Mouse (Mus musculus): ENCODE measurements around the gene Ncoa5.

The Ncoa5 gene

DNA sequence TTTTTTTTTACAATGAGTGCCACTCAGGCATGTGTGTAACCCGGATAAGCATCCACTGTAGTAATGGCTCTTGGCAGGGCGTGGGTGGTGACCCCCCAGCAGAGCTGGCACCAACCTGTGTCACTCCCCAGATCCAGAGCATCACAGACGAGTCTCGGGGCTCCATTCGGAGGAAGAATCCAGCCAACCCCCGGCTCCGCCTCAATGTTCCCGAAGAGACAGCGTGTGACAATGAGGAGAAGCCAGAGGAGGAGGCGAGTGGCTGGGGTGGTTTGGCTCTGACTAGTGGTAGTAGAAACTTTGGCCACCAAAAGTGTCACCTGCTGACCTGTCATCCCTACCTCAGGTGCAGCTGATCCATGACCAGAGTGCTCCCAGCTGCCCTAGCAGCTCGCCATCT is 38.7 kb downstream of the Ncoa5 start:
- in situ Hi-C loops (cut with MboI, MseI): no loop called here

DNA sequence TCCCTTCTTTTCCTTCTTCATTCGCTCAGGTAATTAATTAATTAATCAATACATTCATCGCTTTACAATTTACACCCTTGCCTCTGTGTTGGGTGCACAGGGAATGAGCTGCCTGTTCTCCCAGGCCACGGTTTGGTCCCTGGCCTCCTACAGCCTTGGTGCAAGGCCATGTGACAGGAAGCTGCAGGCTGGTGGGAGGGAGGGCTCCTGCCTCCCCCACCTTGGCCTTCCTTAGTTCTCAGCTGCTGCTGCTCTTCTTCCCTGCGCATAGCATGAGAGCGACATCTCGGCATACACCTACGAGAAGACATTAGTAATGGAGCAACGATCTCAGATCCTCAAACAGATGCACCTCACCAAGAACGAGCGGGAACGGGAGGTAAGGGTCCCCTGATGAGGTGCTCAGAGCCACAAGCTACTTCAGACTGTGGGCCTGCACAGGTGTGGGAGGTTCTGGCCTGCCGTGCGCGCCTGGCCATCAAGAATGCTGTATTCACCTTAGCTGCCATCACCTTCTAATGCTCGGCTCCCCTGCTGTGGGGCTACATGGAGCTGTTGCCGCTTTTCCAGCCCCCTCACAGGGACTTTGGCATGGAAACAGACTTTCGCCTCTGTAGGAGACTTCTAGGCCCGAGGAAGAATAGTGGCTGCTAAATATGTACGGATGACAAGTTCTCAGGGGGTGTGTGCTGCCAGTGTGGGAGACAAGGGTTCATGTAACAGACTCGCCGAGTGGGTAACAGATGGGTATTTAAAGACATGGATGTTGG is 39.8 kb downstream of the Ncoa5 start:
- in situ Hi-C loops (cut with MboI, MseI): no loop called here

DNA sequence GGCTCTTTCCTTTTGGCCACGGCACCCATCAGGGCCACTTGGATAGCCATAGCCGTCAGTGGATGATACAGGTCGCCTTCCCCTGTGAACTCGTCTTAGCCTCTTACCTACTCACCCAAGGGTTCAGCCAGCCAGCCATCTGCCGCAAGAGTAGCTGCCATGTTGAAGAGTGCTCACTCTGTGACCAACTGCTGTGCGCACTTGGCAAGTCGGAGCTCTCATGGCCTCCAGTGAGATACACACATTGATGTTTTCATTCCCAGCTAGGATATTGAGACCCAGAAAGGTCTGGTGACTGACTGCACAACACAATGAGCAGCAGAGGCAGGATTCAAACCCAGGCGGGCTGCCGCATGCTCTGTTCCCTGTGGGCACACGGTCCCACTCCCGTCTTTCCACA is 40.5 kb downstream of the Ncoa5 start:
- in situ Hi-C loops (cut with MboI, MseI): no loop called here

DNA sequence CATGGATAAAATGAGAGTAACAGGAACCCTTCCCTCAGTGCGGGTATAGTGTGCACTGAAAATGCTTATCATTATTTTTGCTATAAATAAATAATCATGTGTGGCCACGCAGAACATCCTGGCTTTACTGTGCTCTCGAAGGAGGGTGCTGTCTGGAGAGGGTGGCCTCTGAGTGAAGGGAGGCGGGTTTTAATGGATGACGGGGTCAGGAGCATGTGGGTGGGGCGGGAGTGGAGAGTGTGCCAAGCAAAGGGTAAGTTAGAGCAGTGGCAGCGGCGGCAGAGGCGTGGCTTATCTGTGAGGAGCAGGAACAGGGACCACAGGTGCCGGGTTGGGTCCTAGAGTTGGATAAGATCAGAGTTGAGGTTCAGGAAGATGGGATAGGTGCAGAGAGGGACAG is 42.9 kb downstream of the Ncoa5 start:
- in situ Hi-C loops (cut with MboI, MseI): no loop called here

DNA sequence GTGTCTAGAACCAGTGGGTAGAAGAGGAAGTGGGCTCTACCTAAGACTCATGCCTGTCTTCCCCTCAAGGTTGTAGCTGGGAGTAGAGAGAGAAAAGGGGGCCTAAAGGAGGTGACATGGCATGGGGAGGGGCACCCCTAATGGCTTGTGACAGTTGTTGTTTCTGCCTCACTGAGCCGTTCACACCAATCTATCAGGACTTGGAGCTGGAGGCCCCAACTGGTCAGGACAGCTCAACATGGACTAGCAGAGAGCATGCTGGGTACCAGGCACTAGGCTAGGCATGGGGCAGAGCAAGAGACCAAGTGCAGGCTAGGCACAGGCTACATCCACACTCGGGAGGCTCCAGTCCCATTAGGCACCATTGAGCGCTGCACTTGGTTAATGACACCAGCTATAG is 43.6 kb downstream of the Ncoa5 start:
- in situ Hi-C loops (cut with MboI, MseI): no loop called here

DNA sequence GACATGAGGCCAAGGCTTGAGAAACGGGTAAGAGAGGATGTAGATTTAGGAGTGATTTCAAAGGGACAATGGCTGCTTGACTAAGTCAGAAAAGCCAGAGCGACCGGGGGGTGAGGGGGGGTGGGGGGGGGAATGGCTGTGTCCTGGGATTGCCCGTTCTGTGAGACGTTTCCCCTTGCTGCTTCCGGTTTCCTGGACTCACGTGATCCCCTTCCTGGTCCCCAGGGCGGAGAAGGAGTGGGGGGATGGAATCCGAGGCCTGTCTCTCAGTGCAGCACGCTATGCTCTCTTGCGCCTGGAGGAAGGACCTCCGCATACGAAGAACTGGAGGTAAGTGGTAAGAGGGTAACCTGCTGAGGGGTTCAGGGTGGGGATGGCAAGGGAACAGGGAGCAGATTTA is 45.9 kb downstream of the Ncoa5 start:
- in situ Hi-C loops (cut with MboI, MseI): no loop called here

DNA sequence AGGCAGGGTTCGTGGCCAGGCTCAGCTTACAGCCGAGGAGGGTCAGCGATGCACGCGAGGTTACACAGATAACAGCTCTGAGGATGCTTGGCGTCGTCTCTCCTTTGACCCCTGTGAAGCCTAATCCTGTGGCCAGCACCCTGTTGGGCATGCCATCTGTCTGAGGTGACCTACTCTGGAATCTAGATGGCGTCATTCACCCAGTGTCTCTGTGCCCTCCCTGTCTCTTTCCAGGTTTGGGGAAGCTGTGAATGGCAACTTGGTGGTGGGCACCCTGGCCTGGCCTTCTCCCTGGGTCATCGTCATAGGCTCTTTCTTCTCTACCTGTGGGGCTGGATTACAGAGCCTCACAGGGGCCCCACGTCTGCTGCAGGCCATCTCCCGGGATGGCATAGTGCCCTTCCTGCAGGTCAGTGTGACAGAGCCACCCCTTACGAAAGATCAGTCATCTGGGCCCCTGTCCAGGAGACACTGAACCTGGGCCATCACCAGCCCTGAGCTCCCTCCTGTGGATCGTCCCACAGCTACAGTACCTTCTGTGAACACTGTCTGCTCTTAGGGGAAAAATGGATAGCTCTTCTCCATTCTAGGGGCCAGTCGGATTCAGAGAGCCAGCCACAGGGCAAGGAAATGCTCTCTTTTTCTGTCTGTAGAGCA is 48.2 kb downstream of the Ncoa5 start:
- in situ Hi-C loops (cut with MboI, MseI): no loop called here

DNA sequence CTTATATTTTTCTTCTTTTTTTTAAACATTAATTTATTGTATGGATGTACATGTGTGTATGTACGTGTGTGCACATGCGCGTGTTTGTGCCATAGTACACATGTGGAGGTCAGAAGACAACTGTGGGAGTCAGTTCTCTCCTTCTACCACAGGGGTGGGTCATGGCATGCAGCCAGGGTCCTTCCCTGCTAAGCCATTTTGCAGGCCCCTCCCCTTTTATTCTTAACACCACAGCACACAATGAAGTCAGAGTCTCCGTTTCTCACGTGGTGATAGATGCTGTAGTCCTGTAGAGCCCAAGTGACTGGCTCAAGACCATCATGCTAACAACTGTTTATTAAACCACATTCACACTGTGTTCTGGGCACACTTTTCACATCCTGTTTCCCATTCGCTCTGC is 48.7 kb downstream of the Ncoa5 start:
- in situ Hi-C loops (cut with MboI, MseI): no loop called here

DNA sequence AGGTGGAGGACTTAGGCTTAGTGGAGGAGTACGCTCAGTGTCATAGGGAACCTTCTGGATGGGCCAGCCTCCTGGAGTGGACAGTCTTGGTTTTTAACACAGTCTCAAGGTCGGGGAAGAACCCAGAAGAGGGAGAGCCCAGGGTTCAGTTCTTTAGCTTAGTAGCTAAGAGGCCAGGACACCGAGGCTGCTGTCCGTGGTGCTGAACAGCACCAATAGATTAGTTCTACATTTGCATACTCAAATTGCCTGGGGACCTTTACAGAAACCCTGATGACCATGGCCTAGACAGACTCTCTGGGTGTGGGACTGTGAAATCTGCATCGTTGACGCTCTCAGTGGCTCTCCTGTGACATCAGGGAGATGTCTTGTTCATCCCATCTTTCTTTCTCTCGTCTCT is 54.9 kb downstream of the Ncoa5 start:
- in situ Hi-C loops (cut with MboI, MseI): no loop called here

DNA sequence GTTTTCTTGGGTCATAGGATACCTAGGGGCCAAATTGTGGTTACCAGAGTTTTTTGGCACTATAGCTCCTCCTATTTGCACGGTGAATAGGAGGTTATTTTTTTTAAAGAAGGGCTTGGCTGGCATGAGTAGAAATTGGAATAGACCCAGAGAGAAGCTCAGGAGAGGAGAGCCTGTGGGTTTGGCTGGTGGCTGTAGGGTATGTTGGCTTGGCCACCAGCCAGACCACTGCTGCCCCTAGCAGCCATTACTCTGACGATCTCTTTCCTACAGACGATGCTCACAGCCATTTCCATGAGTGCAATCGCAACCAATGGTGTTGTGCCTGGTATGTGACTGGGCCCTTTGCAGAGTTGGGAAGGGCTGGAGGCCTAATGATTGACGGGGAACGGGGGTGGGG is 59.1 kb downstream of the Ncoa5 start:
- in situ Hi-C loops (cut with MboI, MseI): no loop called here

DNA sequence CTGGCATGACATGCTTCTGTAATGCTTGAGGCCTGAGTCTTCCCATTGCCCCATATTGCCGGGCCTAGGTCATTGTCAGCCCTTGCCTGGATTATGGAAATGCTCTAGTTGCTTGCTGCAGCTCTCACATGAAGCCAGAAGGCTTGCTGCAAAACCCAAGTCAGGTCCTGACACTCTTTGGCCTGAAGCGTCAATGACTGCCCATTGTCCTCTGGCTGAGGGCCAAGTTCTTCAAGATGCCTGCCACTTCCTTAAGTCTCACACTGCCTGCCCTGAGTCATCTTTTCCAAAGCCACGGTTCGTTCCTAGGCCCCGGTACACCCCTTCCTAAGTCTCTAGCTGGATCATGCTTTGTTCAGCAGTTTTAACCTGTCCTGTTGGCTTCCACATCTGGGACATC is 62.0 kb downstream of the Ncoa5 start:
- in situ Hi-C loops (cut with MboI, MseI): no loop called here

DNA sequence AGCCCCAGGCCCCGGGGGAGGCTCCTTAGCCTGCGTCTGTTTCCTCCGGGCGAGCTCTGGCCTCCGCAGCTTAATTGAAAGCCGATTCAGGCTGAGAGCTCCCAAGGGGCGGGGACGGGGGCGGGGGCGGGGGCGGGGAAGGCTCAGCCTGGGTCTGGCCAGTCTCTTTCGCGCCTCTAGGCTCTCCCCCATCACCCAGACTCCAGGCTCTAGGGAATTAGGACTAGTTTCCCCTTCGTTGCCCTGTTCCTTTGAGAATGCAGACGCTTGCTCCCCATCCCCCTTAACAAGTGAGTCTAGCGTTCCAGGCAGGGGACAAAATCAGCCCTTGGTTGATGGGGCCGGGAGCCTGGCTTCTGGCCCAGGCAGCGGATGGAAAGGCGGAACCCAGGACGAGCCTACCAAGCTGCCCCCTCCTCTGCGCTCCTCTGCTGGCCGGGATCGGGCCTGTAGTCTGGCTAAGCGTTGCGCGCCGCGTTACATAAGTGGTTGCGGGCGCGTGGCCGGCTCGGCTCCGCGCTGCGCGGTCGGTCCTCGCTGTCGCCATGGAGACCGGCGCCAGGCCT is 64.0 kb downstream of the Ncoa5 start:
- in situ Hi-C loops (cut with MboI, MseI): no loop called here

DNA sequence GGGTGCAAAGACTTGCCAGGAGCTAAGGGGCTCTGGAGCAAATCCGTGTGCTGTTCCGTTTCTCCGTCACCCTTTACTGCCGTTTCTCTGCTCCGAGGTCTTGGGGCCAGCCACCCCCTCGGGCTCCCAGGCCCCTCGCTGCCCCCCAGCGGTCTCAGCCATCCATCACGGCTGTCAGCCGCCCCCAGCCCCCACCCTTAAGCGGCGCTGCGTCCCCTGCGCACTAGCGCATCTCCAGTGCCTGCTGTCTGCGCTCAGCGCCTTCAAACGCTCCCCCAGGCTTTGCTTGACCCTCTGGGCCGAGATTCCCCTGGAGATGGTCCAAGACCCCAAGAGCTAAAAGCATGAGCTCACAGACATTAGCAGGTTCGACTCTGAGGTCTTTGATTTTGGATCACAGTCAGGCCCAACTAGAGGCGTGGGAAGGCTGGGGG is 65.3 kb downstream of the Ncoa5 start:
- in situ Hi-C loops (cut with MboI, MseI): no loop called here

DNA sequence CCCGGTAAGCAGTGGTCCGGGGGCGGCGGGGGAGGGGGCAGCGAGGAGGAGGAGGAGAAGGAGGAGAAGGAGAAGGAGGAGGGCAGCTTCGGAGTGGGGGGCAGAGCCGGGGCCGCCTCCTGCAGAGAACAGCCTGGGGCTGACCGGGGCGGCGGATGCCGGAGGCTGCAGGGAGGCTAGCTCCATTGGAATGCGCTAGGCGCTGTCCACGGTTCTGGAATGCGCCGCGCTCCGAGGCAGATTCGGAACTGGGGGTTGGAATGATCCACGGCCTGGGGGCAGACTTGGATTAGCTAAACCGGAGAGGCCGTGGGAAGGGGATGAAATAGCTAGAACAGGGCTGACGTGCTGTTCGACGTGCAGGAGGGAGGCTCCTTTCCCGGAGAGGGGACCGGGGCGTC is 66.2 kb downstream of the Ncoa5 start:
- in situ Hi-C loops (cut with MboI, MseI): no loop called here

DNA sequence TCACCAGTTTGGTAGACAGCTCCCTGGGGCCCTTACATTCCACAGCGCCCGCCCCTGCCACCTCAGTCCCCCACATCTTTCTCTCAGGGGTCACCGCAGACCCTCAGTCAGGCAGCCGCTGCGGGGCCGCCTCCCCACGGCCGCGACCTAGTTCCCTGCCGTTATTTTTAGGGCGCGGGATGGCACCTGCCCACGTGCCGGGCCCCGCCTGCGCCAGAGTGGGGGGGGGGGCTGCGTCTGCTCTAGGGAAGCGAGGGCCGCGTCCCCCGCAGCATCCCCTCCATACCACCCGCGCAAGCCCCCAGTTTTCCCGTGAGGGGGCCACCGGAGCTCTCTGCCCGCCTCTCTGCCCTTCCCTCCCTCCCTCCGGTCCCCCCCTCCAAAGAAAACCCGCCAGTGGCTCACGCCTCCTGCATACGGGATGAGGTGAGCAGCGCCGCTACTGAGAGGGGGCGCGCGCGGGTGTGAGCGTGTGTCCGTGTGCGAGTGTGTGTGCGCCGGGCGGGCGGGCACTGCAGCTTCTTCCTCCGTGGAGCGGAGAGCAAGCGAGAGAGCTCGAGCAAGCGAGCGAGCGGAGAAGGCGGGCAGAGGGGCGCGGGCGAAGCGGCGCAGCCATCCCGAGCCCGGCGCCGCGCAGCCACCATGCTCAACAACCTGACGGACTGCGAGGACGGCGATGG is 66.8 kb downstream of the Ncoa5 start:
- in situ Hi-C loops (cut with MboI, MseI): no loop called here

DNA sequence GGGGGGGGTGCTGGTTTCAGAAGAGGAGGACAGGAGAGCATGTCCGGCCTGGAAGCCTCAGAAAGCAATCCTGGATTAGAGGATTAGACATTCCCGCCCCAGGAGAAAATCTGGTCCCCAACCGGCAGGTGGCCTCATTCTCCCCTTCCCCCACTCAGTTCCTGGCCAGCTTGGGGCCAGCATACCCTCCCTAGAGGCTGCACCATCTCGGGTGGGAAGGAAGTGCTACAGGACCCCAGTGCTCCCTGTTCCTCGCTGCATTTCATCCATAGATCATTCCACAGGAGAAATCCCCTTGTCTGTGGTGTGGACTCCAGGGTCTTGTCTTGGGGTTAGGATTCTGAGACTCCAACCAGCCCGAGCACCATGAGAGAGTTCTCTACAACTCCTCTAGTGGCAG is 67.5 kb downstream of the Ncoa5 start:
- in situ Hi-C loops (cut with MboI, MseI): no loop called here

DNA sequence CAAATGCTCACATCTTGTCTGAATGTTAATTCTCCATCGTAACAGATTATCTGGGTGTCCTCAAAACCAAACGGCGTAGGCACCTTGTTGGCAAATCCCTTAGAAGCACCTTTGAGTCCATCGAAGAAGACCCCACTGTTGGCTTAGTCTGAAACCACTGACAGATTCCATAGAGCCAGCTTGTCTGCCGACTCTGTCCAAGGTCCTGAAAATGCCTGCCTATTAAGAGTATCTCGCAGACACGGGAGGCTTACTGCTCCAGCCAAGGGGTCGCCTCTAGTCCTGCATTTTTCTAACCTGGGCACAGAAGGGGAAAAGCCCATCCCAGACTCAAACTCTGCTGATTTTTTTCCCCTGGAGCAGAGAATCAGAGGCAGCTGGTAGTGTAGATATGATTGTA is 68.3 kb downstream of the Ncoa5 start:
- in situ Hi-C loops (cut with MboI, MseI): no loop called here

DNA sequence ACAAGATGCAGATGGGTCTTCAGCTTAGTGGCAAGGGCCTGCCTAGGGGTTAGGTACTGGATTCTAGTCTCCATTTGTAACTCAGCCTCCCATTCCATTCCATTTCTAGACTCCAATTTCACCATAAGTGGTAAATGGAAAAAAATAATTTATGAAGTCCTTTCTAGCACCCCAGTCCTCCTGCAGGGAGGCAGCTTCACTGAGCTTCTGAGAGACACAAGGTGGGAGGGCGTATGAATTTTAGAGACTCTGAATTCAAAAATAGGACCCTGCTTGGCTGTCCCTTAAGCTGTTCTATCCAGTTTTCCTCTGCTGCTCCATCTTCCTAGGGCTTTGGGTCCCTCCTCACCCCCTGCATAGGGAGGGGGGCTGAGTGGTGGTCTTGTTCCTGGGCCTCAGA is 69.7 kb downstream of the Ncoa5 start:
- in situ Hi-C loops (cut with MboI, MseI): no loop called here

DNA sequence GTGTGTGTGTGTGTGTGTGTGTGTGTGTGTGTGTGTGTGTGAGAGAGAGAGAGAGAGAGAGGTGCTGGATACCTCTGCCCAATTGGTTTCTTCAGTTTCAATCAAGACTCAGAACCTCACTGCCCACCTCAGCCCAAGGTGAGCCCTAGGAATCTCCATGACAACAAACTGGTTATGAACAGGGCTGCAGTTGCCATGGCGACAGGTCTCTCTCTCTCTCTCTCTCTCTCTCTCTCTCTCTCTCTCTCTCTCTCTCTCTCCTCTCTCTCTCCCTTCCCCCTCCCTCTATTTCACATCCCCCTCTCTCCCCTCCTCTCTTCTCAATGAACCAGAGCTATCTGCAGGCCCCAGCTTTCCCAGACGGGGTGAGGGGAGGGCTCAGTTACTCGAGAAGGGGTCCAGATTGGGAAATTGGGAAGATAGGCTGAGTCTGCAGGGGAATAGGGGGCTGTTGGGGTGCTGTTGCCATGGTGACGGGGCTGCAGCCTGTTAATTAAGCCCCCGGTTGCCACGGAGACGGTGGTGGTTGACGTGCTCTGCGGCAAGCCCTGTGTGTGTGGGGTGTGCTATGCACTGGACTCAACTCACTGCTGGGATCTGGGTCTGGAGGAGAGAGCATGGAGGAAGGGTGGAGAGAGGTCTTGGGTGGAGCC is 70.3 kb downstream of the Ncoa5 start:
- in situ Hi-C loops (cut with MboI, MseI): no loop called here

DNA sequence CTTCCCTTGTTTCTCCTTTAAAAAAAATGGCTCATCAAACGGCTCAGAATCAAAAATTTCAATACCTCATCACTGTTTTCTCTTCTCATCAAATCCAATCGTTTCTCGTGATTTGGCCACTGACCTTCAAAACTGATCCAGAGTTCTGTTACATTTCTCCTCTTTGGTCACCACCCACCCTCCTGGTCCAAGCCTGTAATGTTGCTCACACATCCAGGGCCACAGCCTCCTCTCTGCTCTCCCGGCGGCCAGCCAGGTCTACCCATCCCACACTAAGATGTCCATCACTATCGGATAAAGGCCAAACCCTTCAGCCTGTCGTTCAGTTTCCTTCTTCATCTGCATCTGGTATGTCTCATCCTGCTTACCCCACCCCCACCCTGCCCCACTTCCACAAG is 72.5 kb downstream of the Ncoa5 start:
- in situ Hi-C loops (cut with MboI, MseI): no loop called here

DNA sequence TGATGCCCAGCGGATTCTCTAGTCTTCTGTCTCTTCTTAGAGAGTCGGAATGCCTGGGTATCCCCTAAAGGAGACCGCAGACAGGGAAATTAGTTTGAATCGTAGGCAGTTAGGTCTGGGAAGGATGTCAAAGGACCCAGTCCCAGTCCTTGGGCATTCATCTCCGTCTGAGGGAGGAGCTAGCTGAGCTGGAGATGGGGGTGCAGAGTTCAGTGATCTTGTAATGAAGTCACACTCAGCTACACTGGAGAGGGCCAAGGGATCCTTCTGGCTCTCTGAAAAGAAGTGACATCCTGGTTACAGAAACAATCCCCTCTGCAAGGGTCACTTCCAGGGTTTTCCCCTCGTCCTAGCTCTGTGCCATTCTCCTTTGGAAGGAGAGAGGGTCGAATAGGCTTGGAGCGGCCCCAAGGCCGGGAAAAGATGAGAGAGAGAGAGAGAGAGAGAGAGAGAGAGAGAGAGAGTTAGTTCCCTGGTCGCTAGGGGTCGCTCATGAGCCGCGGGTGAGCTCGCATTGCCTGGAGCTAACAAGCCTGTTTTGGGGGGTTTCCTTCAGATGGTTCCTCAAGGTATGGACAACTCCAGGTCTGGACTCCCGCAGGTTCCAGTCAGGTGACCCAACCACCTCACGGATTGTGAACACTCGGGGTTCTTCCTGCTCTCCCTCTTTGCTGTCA is 73.0 kb downstream of the Ncoa5 start:
- in situ Hi-C loops (cut with MboI, MseI): no loop called here

All from T-helper 17 cell (primary cell).